Mouse (Mus musculus): ENCODE data around the gene Acot8. TPM values are rescaled to one million over a fixed set of nuclear protein-coding genes. Genes with fewer than 3 reads are reported as not detected.

Gene Acot8
- total and polyA plus RNA-seq, 2 experiments from 2014 or later, result 20.2 to 39.5 TPM

DNA sequence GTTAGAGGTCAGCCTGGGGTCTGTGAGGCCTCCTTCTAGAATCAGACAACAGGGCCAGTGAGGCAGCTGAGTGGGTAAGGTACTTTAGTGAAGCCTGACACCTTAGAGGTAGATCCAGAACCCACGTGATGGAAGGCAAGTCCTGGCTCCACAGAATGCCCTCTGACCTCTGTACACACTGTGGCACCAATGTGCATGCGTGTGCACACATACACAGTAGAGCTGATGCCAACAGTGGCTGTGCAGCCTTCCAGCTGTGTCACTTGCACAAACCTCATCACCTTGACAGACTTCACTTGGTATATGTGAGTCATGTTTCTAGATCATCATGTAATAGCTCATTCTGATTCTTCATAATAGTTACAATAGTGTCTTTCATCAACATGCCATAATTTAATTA is 52.2 kb downstream of the Acot8 start:
- H3K27me3 ChIP-seq (ENCODE audit: insufficient read depth, low read length), result no peaks in the 10 kb centered on the region
- H3K27ac ChIP-seq, result no peak overlapping the region
- H3K9me3 ChIP-seq (ENCODE audit: low read length), result no peaks in the 10 kb centered on the region
- peaks cover 54% of the 10 kb centered on the region for H3K36me3 ChIP-seq (ENCODE audit: insufficient read depth, low read length)
- DNase-seq (ENCODE audit: low spot score) (no peak), ATAC-seq (no peak)
- no peak for TF ChIP-seq CTCF (IDR thresholded peaks at IDR 0.05; ENCODE audit: low read depth)
- no peak overlapping the region for H3K9ac ChIP-seq (replicated peaks; ENCODE audit: low read length)
- H3K4me1 ChIP-seq (ENCODE audit: insufficient read depth, low read length), result no peaks in the 10 kb centered on the region
- 88% methylated on average over 2 of the region's 2 CpGs for WGBS
- no peak overlapping the region for H3K4me2 ChIP-seq (ENCODE audit: low read depth, low read length)
- H3K4me3 ChIP-seq (ENCODE audit: low read length), result no peak overlapping the region

DNA sequence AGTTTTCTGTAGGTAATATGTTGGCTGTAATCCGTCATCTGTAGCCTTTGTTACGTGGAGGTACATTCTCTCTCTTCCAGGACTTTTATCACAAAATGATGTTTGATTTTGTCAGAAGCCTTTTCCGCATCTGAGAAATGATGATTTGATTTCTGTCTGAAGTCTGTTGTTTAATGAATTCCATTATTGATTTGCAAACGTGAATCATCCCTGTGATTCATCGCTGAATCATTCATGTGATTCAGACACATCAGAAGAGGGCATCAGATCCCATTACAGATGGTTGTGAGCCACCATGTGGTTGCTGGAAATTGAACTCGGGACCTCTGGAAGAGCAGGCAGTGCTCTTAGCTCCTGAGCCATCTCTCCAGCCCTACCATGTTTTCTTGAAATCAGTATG is 55.7 kb downstream of the Acot8 start:
- Histone ChIP-seq H3K36me3 (ENCODE audit: insufficient read depth, low read length) (peaks cover 21% of the 10 kb centered on the region), H3K9ac (replicated peaks; ENCODE audit: low read length) (no peak overlapping the region), H3K4me2 (ENCODE audit: low read depth, low read length) (no peak overlapping the region), H3K27ac (no peak overlapping the region), H3K27me3 (ENCODE audit: insufficient read depth, low read length) (no peaks in the 10 kb centered on the region), H3K4me3 (ENCODE audit: low read length) (no peak overlapping the region), H3K4me1 (ENCODE audit: insufficient read depth, low read length) (peaks cover 10% of the 10 kb centered on the region), H3K9me3 (ENCODE audit: low read length) (no peaks in the 10 kb centered on the region)
- DNase-seq (ENCODE audit: low spot score) (no peak), ATAC-seq (no peak)
- 86% methylated on average over 6 of the region's 6 CpGs for WGBS
- TF ChIP-seq CTCF (IDR thresholded peaks at IDR 0.05; ENCODE audit: low read depth), result no peak

DNA sequence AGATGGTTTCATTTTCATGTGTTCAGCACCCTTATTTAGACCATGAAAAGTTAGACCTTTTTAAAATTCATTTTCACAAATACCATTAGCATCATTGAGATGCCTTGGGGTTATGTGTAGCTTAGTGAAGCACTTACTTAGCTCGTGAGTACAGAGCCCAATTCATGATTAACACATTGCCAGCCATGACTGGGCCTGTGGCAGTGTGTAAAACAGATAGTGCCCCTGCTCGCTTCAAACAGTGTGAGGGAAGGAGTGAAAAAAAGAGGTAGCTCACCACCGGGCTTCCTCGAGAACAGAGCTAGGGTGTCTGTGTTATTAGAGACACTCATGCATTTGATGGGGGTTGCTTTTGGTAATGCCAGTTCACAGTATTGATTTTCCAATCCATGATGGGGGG is 56.5 kb downstream of the Acot8 start:
- H3K4me3 ChIP-seq (ENCODE audit: low read length), result no peak overlapping the region
- H3K4me1 ChIP-seq (ENCODE audit: insufficient read depth, low read length), result peaks cover 10% of the 10 kb centered on the region
- 88% methylated on average over 4 of the region's 4 CpGs for WGBS
- H3K4me2 ChIP-seq (ENCODE audit: low read depth, low read length), result no peak overlapping the region
- no peak overlapping the region for H3K9ac ChIP-seq (replicated peaks; ENCODE audit: low read length)
- H3K27me3 ChIP-seq (ENCODE audit: insufficient read depth, low read length), result no peaks in the 10 kb centered on the region
- DNase-seq (ENCODE audit: low spot score) (no peak), ATAC-seq (no peak)
- H3K27ac ChIP-seq, result no peak overlapping the region
- no peaks in the 10 kb centered on the region for H3K9me3 ChIP-seq (ENCODE audit: low read length)
- H3K36me3 ChIP-seq (ENCODE audit: insufficient read depth, low read length), result peaks cover 17% of the 10 kb centered on the region; the same call in 1 of the 2 replicates
- no peak for TF ChIP-seq CTCF (IDR thresholded peaks at IDR 0.05; ENCODE audit: low read depth)

DNA sequence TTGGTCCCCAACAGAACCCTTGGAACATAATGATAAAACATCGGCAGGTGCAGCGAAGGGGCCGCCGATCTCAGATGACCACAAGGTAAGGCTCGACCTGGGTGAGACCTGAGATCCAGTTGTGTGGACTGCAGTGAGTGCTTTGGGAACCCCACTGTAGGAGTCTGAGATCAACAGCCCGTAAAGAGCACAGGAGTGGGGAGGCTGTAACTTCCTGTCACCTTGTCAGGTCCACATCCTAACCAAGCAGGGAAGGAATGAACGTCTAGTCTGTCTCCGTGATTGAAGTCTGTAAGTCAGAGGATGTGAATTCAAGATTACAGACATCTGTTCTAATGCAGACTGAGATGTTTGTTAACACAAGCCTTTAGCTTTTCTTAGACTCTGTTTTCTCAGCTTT is 58.0 kb downstream of the Acot8 start:
- no peak for ATAC-seq
- DNase-seq (ENCODE audit: low spot score), result no peak
- Histone ChIP-seq H3K4me1 (ENCODE audit: insufficient read depth, low read length) (peaks cover 10% of the 10 kb centered on the region), H3K9ac (replicated peaks; ENCODE audit: low read length) (peak overlapping the region; percentile 91), H3K9me3 (ENCODE audit: low read length) (no peaks in the 10 kb centered on the region), H3K27me3 (ENCODE audit: insufficient read depth, low read length) (no peaks in the 10 kb centered on the region), H3K4me2 (ENCODE audit: low read depth, low read length) (peak overlapping the region; percentile 88), H3K36me3 (ENCODE audit: insufficient read depth, low read length) (peaks cover 11% of the 10 kb centered on the region; the same call in 1 of the 2 replicates), H3K27ac (no peak overlapping the region), H3K4me3 (ENCODE audit: low read length) (peak overlapping the region; percentile 96)
- 55% methylated on average over 8 of the region's 8 CpGs for WGBS
- no peak for TF ChIP-seq CTCF (IDR thresholded peaks at IDR 0.05; ENCODE audit: low read depth)

DNA sequence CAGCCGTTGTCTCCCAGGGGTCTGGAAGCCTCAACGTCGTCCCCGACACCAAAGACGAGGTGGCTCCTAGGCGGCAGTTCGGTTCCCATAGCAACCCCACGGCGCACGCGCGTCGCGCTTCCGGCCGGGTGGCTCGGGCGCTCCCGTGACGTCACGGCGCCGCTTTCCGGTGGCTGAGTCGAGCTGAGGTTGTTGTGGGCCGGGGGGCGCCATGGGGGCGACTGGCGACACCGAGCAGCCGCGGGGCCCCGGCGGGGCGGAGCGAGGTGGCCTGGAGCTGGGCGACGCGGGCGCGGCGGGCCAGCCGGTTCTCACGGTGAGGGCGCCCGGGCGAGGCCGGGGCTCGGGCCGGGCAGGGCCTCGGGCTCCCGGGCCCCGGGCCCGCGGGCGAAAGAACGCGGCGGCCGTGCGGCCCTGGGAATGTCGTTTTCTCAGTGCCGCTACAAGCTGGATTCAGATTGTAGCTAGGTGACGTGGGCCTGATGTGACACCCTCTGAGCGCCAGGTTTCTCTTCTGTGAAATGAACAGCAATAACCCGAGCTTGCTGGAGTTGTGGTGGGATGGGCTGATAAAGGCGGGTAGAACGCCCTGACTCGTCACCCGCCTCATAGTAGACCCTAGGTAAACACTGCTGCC is 58.7 kb downstream of the Acot8 start, which contains the start of the genes Wfdc3 and Dnttip1:
Wfdc3 (minus strand) TSS at position 89 of the 637 bp plus-strand sequence.
Dnttip1 (plus strand) TSS at position 141 of the 637 bp plus-strand sequence.
- Histone ChIP-seq H3K36me3 (ENCODE audit: insufficient read depth, low read length) (peaks cover 7% of the 10 kb centered on the region; the same call in 1 of the 2 replicates), H3K4me2 (ENCODE audit: low read depth, low read length) (peak within 1 kb of the TSS; percentile 88), H3K4me1 (ENCODE audit: insufficient read depth, low read length) (peaks cover 10% of the 10 kb centered on the region), H3K27me3 (ENCODE audit: insufficient read depth, low read length) (no peaks in the 10 kb centered on the region), H3K27ac (peak within 1 kb of the TSS; percentile 83), H3K9ac (replicated peaks; ENCODE audit: low read length) (peak within 1 kb of the TSS; percentile 91), H3K9me3 (ENCODE audit: low read length) (no peaks in the 10 kb centered on the region), H3K4me3 (ENCODE audit: low read length) (peak within 1 kb of the TSS; percentile 96)
- no peak for TF ChIP-seq CTCF (IDR thresholded peaks at IDR 0.05; ENCODE audit: low read depth)
- DNase-seq (ENCODE audit: low spot score), result peak; percentile 97
- WGBS, result under 1% methylated on average over 69 of the region's 70 CpGs
- ATAC-seq, result peak; percentile 96

DNA sequence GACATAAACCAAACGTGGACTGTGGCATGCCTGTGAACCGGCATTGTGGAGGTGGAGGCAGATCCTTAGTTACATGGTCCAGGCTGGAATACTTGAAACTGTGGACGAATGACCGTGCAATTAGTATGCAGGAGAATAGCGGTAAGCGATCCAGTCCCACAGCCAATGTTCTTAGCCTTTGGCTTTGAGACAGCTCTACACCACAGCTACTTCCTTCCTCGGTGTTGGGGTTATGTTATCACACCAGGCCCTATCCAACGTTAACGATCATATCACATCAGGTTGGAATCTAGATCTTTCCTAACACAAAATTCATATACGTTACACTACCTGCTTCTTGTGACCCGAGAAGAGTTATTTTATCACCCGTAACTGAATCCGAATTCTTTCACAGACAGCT is 59.7 kb downstream of the Acot8 start:
- TF ChIP-seq CTCF (IDR thresholded peaks at IDR 0.05; ENCODE audit: low read depth), result no peak
- no peak overlapping the region for H3K27ac ChIP-seq
- H3K9me3 ChIP-seq (ENCODE audit: low read length), result no peaks in the 10 kb centered on the region
- peak overlapping the region; percentile 91 for H3K9ac ChIP-seq (replicated peaks; ENCODE audit: low read length)
- no peaks in the 10 kb centered on the region; the same call in 1 of the 2 replicates for H3K36me3 ChIP-seq (ENCODE audit: insufficient read depth, low read length)
- H3K27me3 ChIP-seq (ENCODE audit: insufficient read depth, low read length), result no peaks in the 10 kb centered on the region
- ATAC-seq, result no peak
- peaks cover 10% of the 10 kb centered on the region for H3K4me1 ChIP-seq (ENCODE audit: insufficient read depth, low read length)
- 76% methylated on average over 13 of the region's 13 CpGs for WGBS
- H3K4me3 ChIP-seq (ENCODE audit: low read length), result peak overlapping the region; percentile 96
- H3K4me2 ChIP-seq (ENCODE audit: low read depth, low read length), result peak overlapping the region; percentile 88
- no peak for DNase-seq (ENCODE audit: low spot score)

Other genes with a start within 250 kb of the Acot8 start
- 1.5 and 2.7 TPM in 2 replicates for gene Wfdc2, start 242.5 kb downstream of the Acot8 start, total RNA-seq (2014; rRNA removed)
- 3.1 and 4.5 TPM in 2 replicates for gene Wfdc2, start 242.5 kb downstream of the Acot8 start, polyA plus RNA-seq (2015; fragmentation: Nextera tagmentation; extraction: Ambion mirVana)
- gene Spint3, start 231.4 kb downstream of the Acot8 start, total RNA-seq (2014; rRNA removed), result not detected in 2 replicates
- gene Spint3, start 231.4 kb downstream of the Acot8 start, polyA plus RNA-seq (2015; fragmentation: Nextera tagmentation; extraction: Ambion mirVana), result not detected in 2 replicates
- gene Wfdc6a, start 219.4 kb downstream of the Acot8 start, total RNA-seq (2014; rRNA removed), result 0.31 TPM in 1 of 2 replicates, not detected in the other
- gene Wfdc6a, start 219.4 kb downstream of the Acot8 start, polyA plus RNA-seq (2015; fragmentation: Nextera tagmentation; extraction: Ambion mirVana), result 0.19 and 0.77 TPM in 2 replicates
- gene Eppin, start 211.3 kb downstream of the Acot8 start, total RNA-seq (2014; rRNA removed), result not detected in 2 replicates
- gene Eppin, start 211.3 kb downstream of the Acot8 start, polyA plus RNA-seq (2015; fragmentation: Nextera tagmentation; extraction: Ambion mirVana), result not detected in 2 replicates
- not detected in 2 replicates for gene Wfdc6b, start 191.4 kb downstream of the Acot8 start, total RNA-seq (2014; rRNA removed)
- gene Wfdc6b, start 191.4 kb downstream of the Acot8 start, polyA plus RNA-seq (2015; fragmentation: Nextera tagmentation; extraction: Ambion mirVana), result not detected in 2 replicates
- gene Wfdc8, start 191.3 kb downstream of the Acot8 start, total RNA-seq (2014; rRNA removed), result not detected in 2 replicates
- not detected in 2 replicates for gene Wfdc8, start 191.3 kb downstream of the Acot8 start, polyA plus RNA-seq (2015; fragmentation: Nextera tagmentation; extraction: Ambion mirVana)
- gene Wfdc16, start 166.1 kb downstream of the Acot8 start, total RNA-seq (2014; rRNA removed), result not detected in 2 replicates
- gene Wfdc16, start 166.1 kb downstream of the Acot8 start, polyA plus RNA-seq (2015; fragmentation: Nextera tagmentation; extraction: Ambion mirVana), result not detected in 2 replicates
- gene Wfdc10, start 148.8 kb downstream of the Acot8 start, total RNA-seq (2014; rRNA removed), result not detected in 2 replicates
- 0.60 TPM in 1 of 2 replicates, not detected in the other for gene Wfdc10, start 148.8 kb downstream of the Acot8 start, polyA plus RNA-seq (2015; fragmentation: Nextera tagmentation; extraction: Ambion mirVana)
- gene Wfdc9, start 148.3 kb downstream of the Acot8 start, total RNA-seq (2014; rRNA removed), result not detected in 2 replicates
- not detected in 2 replicates for gene Wfdc9, start 148.3 kb downstream of the Acot8 start, polyA plus RNA-seq (2015; fragmentation: Nextera tagmentation; extraction: Ambion mirVana)
- not detected in 2 replicates for gene Wfdc11, start 130.8 kb downstream of the Acot8 start, total RNA-seq (2014; rRNA removed)
- not detected in 2 replicates for gene Wfdc11, start 130.8 kb downstream of the Acot8 start, polyA plus RNA-seq (2015; fragmentation: Nextera tagmentation; extraction: Ambion mirVana)
- gene Wfdc13, start 119.8 kb downstream of the Acot8 start, total RNA-seq (2014; rRNA removed), result not detected in 2 replicates
- gene Wfdc13, start 119.8 kb downstream of the Acot8 start, polyA plus RNA-seq (2015; fragmentation: Nextera tagmentation; extraction: Ambion mirVana), result not detected in 2 replicates
- gene Spint4, start 106.4 kb downstream of the Acot8 start, total RNA-seq (2014; rRNA removed), result not detected in 2 replicates
- gene Spint4, start 106.4 kb downstream of the Acot8 start, polyA plus RNA-seq (2015; fragmentation: Nextera tagmentation; extraction: Ambion mirVana), result not detected in 2 replicates
- not detected in 2 replicates for gene Spint5, start 89.6 kb downstream of the Acot8 start, total RNA-seq (2014; rRNA removed)
- gene Spint5, start 89.6 kb downstream of the Acot8 start, polyA plus RNA-seq (2015; fragmentation: Nextera tagmentation; extraction: Ambion mirVana), result not detected in 2 replicates
- 1.3 TPM in 2 replicates for gene Wfdc3, start 59.0 kb downstream of the Acot8 start, total RNA-seq (2014; rRNA removed)
- 0.73 and 0.76 TPM in 2 replicates for gene Wfdc3, start 59.0 kb downstream of the Acot8 start, polyA plus RNA-seq (2015; fragmentation: Nextera tagmentation; extraction: Ambion mirVana)
- gene Dnttip1, start 58.9 kb downstream of the Acot8 start, total RNA-seq (2014; rRNA removed), result 17.1 and 24.9 TPM in 2 replicates
- gene Dnttip1, start 58.9 kb downstream of the Acot8 start, polyA plus RNA-seq (2015; fragmentation: Nextera tagmentation; extraction: Ambion mirVana), result 53.9 and 56.1 TPM in 2 replicates
- gene Ube2c, start 35.0 kb downstream of the Acot8 start, total RNA-seq (2014; rRNA removed), result 61.5 and 70.6 TPM in 2 replicates
- 61.2 and 69.4 TPM in 2 replicates for gene Ube2c, start 35.0 kb downstream of the Acot8 start, polyA plus RNA-seq (2015; fragmentation: Nextera tagmentation; extraction: Ambion mirVana)
- 12.2 TPM in 1 of 2 replicates, not detected in the other for gene Tnnc2, start 24.9 kb downstream of the Acot8 start, total RNA-seq (2014; rRNA removed)
- gene Tnnc2, start 24.9 kb downstream of the Acot8 start, polyA plus RNA-seq (2015; fragmentation: Nextera tagmentation; extraction: Ambion mirVana), result 0.30 TPM in 1 of 2 replicates, not detected in the other
- gene Snx21, start 19.1 kb downstream of the Acot8 start, total RNA-seq (2014; rRNA removed), result 102 and 106 TPM in 2 replicates
- gene Snx21, start 19.1 kb downstream of the Acot8 start, polyA plus RNA-seq (2015; fragmentation: Nextera tagmentation; extraction: Ambion mirVana), result 44.7 and 47.6 TPM in 2 replicates
- gene Zswim3, start 216 bp upstream of the Acot8 start, total RNA-seq (2014; rRNA removed), result 6.4 and 8.3 TPM in 2 replicates
- gene Zswim3, start 216 bp upstream of the Acot8 start, polyA plus RNA-seq (2015; fragmentation: Nextera tagmentation; extraction: Ambion mirVana), result 5.2 and 5.5 TPM in 2 replicates
- gene Zswim1, start 17.8 kb upstream of the Acot8 start, total RNA-seq (2014; rRNA removed), result 23.9 and 24.6 TPM in 2 replicates
- 26.5 and 29.0 TPM in 2 replicates for gene Zswim1, start 17.8 kb upstream of the Acot8 start, polyA plus RNA-seq (2015; fragmentation: Nextera tagmentation; extraction: Ambion mirVana)
- not detected in 2 replicates for gene Spata25, start 23.7 kb upstream of the Acot8 start, total RNA-seq (2014; rRNA removed)
- gene Spata25, start 23.7 kb upstream of the Acot8 start, polyA plus RNA-seq (2015; fragmentation: Nextera tagmentation; extraction: Ambion mirVana), result not detected in 2 replicates
- 135 and 147 TPM in 2 replicates for gene Ctsa, start 28.0 kb upstream of the Acot8 start, total RNA-seq (2014; rRNA removed)
- gene Ctsa, start 28.0 kb upstream of the Acot8 start, polyA plus RNA-seq (2015; fragmentation: Nextera tagmentation; extraction: Ambion mirVana), result 112 and 116 TPM in 2 replicates
- 8.7 and 12.1 TPM in 2 replicates for gene Neurl2, start 28.6 kb upstream of the Acot8 start, total RNA-seq (2014; rRNA removed)
- gene Neurl2, start 28.6 kb upstream of the Acot8 start, polyA plus RNA-seq (2015; fragmentation: Nextera tagmentation; extraction: Ambion mirVana), result 7.2 and 7.6 TPM in 2 replicates
- 76.2 and 88.7 TPM in 2 replicates for gene Pltp, start 52.8 kb upstream of the Acot8 start, total RNA-seq (2014; rRNA removed)
- 99.6 and 117 TPM in 2 replicates for gene Pltp, start 52.8 kb upstream of the Acot8 start, polyA plus RNA-seq (2015; fragmentation: Nextera tagmentation; extraction: Ambion mirVana)
- gene Pcif1, start 74.4 kb upstream of the Acot8 start, total RNA-seq (2014; rRNA removed), result 76.7 and 83.7 TPM in 2 replicates
- 107 and 108 TPM in 2 replicates for gene Pcif1, start 74.4 kb upstream of the Acot8 start, polyA plus RNA-seq (2015; fragmentation: Nextera tagmentation; extraction: Ambion mirVana)
- gene Zfp335, start 106.9 kb upstream of the Acot8 start, total RNA-seq (2014; rRNA removed), result 26.5 and 28.3 TPM in 2 replicates
- 9.0 and 9.2 TPM in 2 replicates for gene Zfp335, start 106.9 kb upstream of the Acot8 start, polyA plus RNA-seq (2015; fragmentation: Nextera tagmentation; extraction: Ambion mirVana)
- gene Mmp9, start 135.9 kb upstream of the Acot8 start, total RNA-seq (2014; rRNA removed), result 8.8 and 14.4 TPM in 2 replicates
- gene Mmp9, start 135.9 kb upstream of the Acot8 start, polyA plus RNA-seq (2015; fragmentation: Nextera tagmentation; extraction: Ambion mirVana), result 6.7 and 7.1 TPM in 2 replicates
- 257 TPM in 2 replicates for gene Slc12a5, start 155.9 kb upstream of the Acot8 start, total RNA-seq (2014; rRNA removed)
- gene Slc12a5, start 155.9 kb upstream of the Acot8 start, polyA plus RNA-seq (2015; fragmentation: Nextera tagmentation; extraction: Ambion mirVana), result 67.1 and 71.0 TPM in 2 replicates
- 60.8 and 101 TPM in 2 replicates for gene Ncoa5, start 230.0 kb upstream of the Acot8 start, total RNA-seq (2014; rRNA removed)
- gene Ncoa5, start 230.0 kb upstream of the Acot8 start, polyA plus RNA-seq (2015; fragmentation: Nextera tagmentation; extraction: Ambion mirVana), result 55.5 and 56.3 TPM in 2 replicates

All from hindbrain, postnatal 0 days (tissue).